ENCODE assay signal across 8 mouse cellular contexts in the genomic region with DNA sequence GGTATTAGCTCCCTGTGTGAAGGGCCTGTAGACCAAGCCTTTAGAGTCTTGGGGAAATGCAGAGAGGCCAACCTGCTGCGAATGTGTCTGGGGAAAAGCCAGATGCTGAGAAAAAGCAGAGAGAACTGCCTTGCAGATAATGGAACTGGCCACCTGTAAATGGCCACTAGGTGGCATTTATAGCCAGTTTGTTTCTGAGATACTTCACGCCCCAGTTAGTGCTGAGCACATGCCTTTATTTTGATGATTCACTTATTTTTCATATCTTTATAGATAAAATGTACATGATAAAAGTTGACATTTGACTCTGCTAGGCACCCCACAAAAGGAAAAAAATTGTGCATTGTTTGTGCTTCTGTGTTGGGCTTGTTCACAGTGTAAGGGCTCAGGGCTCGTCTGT. TPM values are rescaled to one million over a fixed set of nuclear protein-coding genes. Genes with fewer than 3 reads are reported as not detected.
DNase-seq lines count a peak whose midpoint lies in the region; ATAC-seq and TF ChIP-seq lines count a peak whose summit lies in the region.

No protein-coding gene starts in this region.

- H3K9ac ChIP-seq in hindbrain, embryonic 13.5 days = no peak overlapping the region
- H3K9ac ChIP-seq in neural tube, embryonic 15.5 days (replicated peaks) = no peak overlapping the region

- no peak for ATAC-seq in hindbrain, embryonic 13.5 days (ENCODE audit: low FRiP score)
- ATAC-seq in neural tube, embryonic 15.5 days (ENCODE audit: low FRiP score) = no peak

- no peak overlapping the region for H3K4me2 ChIP-seq in hindbrain, embryonic 13.5 days
- H3K4me2 ChIP-seq in neural tube, embryonic 15.5 days = no peak overlapping the region

- no peak for TF ChIP-seq POLR2A in small intestine, adult 2 months (IDR thresholded peaks at IDR 0.05; ENCODE audit: low read depth, low read length)

- no peaks in the 10 kb centered on the region for H3K27me3 ChIP-seq in hindbrain, embryonic 10.5 days (ENCODE audit: insufficient read depth, poor library complexity, severe bottlenecking)
- H3K27me3 ChIP-seq in hindbrain, embryonic 13.5 days = no peaks in the 10 kb centered on the region
- no peaks in the 10 kb centered on the region for H3K27me3 ChIP-seq in neural tube, embryonic 15.5 days (replicated peaks)
- no peaks in the 10 kb centered on the region for H3K27me3 ChIP-seq in small intestine, adult 2 months (ENCODE audit: control insufficient read depth, insufficient read depth, low read length)
- no peaks in the 10 kb centered on the region for H3K27me3 ChIP-seq in forebrain, embryonic 10.5 days (ENCODE audit: poor library complexity, severe bottlenecking)

- TF ChIP-seq CTCF in small intestine, adult 2 months (IDR thresholded peaks at IDR 0.05; ENCODE audit: extremely low read depth, insufficient read length, insufficient replicate concordance, low read depth, low read length) = peak; percentile 26; the same call in 1 of the 2 replicates

- 73% methylated on average over 3 of the region's 3 CpGs for whole genome bisulfite sequencing in hindbrain, embryonic 10.5 days
- 71% methylated on average over 3 of the region's 3 CpGs for WGBS in hindbrain, embryonic 13.5 days
- 66% methylated on average over 3 of the region's 3 CpGs for WGBS in neural tube, embryonic 15.5 days
- 64% methylated on average over 3 of the region's 3 CpGs for WGBS in small intestine, adult 2 months
- 71% methylated on average over 3 of the region's 3 CpGs for WGBS in forebrain, embryonic 10.5 days

- H3K4me3 ChIP-seq in hindbrain, embryonic 10.5 days = no peak overlapping the region
- H3K4me3 ChIP-seq in hindbrain, embryonic 13.5 days = no peak overlapping the region
- H3K4me3 ChIP-seq in neural tube, embryonic 15.5 days (replicated peaks) = no peak overlapping the region
- no peak overlapping the region for H3K4me3 ChIP-seq in small intestine, adult 2 months (ENCODE audit: low read depth, low read length)
- H3K4me3 ChIP-seq in forebrain, embryonic 10.5 days = no peak overlapping the region

- no peaks in the 10 kb centered on the region for H3K4me1 ChIP-seq in hindbrain, embryonic 10.5 days (replicated peaks)
- no peaks in the 10 kb centered on the region for H3K4me1 ChIP-seq in hindbrain, embryonic 13.5 days (replicated peaks)
- H3K4me1 ChIP-seq in neural tube, embryonic 15.5 days = no peaks in the 10 kb centered on the region
- no peaks in the 10 kb centered on the region for H3K4me1 ChIP-seq in small intestine, adult 2 months (ENCODE audit: control insufficient read depth, insufficient read depth, insufficient read length, low read length)
- H3K4me1 ChIP-seq in forebrain, embryonic 10.5 days = no peaks in the 10 kb centered on the region

- H3K36me3 ChIP-seq in hindbrain, embryonic 10.5 days = peaks cover 91% of the 10 kb centered on the region
- H3K36me3 ChIP-seq in hindbrain, embryonic 13.5 days = peaks cover 86% of the 10 kb centered on the region
- H3K36me3 ChIP-seq in neural tube, embryonic 15.5 days = peaks cover 82% of the 10 kb centered on the region
- H3K36me3 ChIP-seq in small intestine, adult 2 months (ENCODE audit: control insufficient read depth, insufficient read depth, low read length) = peaks cover 2% of the 10 kb centered on the region; the same call in 1 of the 2 replicates
- H3K36me3 ChIP-seq in forebrain, embryonic 10.5 days (replicated peaks) = peaks cover 88% of the 10 kb centered on the region

- H3K9me3 ChIP-seq in hindbrain, embryonic 10.5 days = no peaks in the 10 kb centered on the region
- no peaks in the 10 kb centered on the region for H3K9me3 ChIP-seq in hindbrain, embryonic 13.5 days
- H3K9me3 ChIP-seq in neural tube, embryonic 15.5 days (replicated peaks) = no peaks in the 10 kb centered on the region
- H3K9me3 ChIP-seq in forebrain, embryonic 10.5 days = no peaks in the 10 kb centered on the region

- no peak overlapping the region for H3K27ac ChIP-seq in hindbrain, embryonic 10.5 days
- H3K27ac ChIP-seq in hindbrain, embryonic 13.5 days = no peak overlapping the region
- H3K27ac ChIP-seq in neural tube, embryonic 15.5 days (replicated peaks) = no peak overlapping the region
- no peak overlapping the region for H3K27ac ChIP-seq in small intestine, adult 2 months (ENCODE audit: insufficient read depth, low read depth, low read length)
- H3K27ac ChIP-seq in forebrain, embryonic 10.5 days = no peak overlapping the region

- peak; percentile 16 for DNase-seq in hindbrain, embryonic 10.5 days (ENCODE audit: low spot score)
- peak; percentile 18 for DNase-seq in neural tube, embryonic 10.5 days (ENCODE audit: extremely low spot score, low spot score)
- peak; percentile 67 for DNase-seq in embryo, embryonic 11 days
- no peak for DNase-seq in forebrain, embryonic 10.5 days (ENCODE audit: extremely low spot score, low spot score)
- no peak for DNase-seq in testis, postnatal 14 days (ENCODE audit: low spot score)

RNA-seq across cellular contexts. Expression of a gene that starts 17.7 kb away (rescaled TPM):
- 67.8 and 71.5 TPM in 2 replicates for polyA plus RNA-seq in hindbrain, embryonic 10.5 days (2016; fragmentation: Nextera tagmentation; extraction: Ambion mirVana)
- polyA plus RNA-seq in hindbrain, embryonic 13.5 days (2015; fragmentation: Nextera tagmentation; extraction: Ambion mirVana) = 275 and 285 TPM in 2 replicates
- polyA plus RNA-seq in neural tube, embryonic 15.5 days (2015; fragmentation: Nextera tagmentation; extraction: Ambion mirVana) = 275 and 338 TPM in 2 replicates
- 0.72 and 0.89 TPM in 2 replicates for polyA plus RNA-seq in small intestine, adult 2 months (2012; rRNA removed)
- 78.4 and 82.2 TPM in 2 replicates for polyA plus RNA-seq in forebrain, embryonic 10.5 days (2016; fragmentation: Nextera tagmentation; extraction: Ambion mirVana)

RNA-seq across cellular contexts. Expression of a gene that starts 33.6 kb away (rescaled TPM):
- polyA plus RNA-seq in hindbrain, embryonic 10.5 days (2016; fragmentation: Nextera tagmentation; extraction: Ambion mirVana) = 0.66 and 1.2 TPM in 2 replicates
- 3.9 and 4.6 TPM in 2 replicates for polyA plus RNA-seq in hindbrain, embryonic 13.5 days (2015; fragmentation: Nextera tagmentation; extraction: Ambion mirVana)
- 5.0 and 5.4 TPM in 2 replicates for polyA plus RNA-seq in neural tube, embryonic 15.5 days (2015; fragmentation: Nextera tagmentation; extraction: Ambion mirVana)
- not detected in 2 replicates for polyA plus RNA-seq in small intestine, adult 2 months (2012; rRNA removed)
- polyA plus RNA-seq in forebrain, embryonic 10.5 days (2016; fragmentation: Nextera tagmentation; extraction: Ambion mirVana) = 0.77 and 0.96 TPM in 2 replicates

RNA-seq across cellular contexts. Expression of a gene that starts 49.7 kb away (rescaled TPM):
- polyA plus RNA-seq in hindbrain, embryonic 10.5 days (2016; fragmentation: Nextera tagmentation; extraction: Ambion mirVana) = not detected in 2 replicates
- not detected in 2 replicates for polyA plus RNA-seq in hindbrain, embryonic 13.5 days (2015; fragmentation: Nextera tagmentation; extraction: Ambion mirVana)
- polyA plus RNA-seq in neural tube, embryonic 15.5 days (2015; fragmentation: Nextera tagmentation; extraction: Ambion mirVana) = 0.20 TPM in 1 of 2 replicates, not detected in the other
- polyA plus RNA-seq in small intestine, adult 2 months (2012; rRNA removed) = 0.30 and 0.41 TPM in 2 replicates
- polyA plus RNA-seq in forebrain, embryonic 10.5 days (2016; fragmentation: Nextera tagmentation; extraction: Ambion mirVana) = not detected in 2 replicates

Comparison
In these comparisons a context has a peak if more than half of its experiments do, and no peak if none do; other contexts are left out.
1. DNase-seq: peak in hindbrain, embryonic 10.5 days (single experiment), neural tube, embryonic 10.5 days (single experiment) and embryo, embryonic 11 days (single experiment); none in forebrain, embryonic 10.5 days (single experiment) and testis, postnatal 14 days (single experiment).
2. RNA of a gene that starts 17.7 kb away (polyA plus RNA-seq): 275 to 338 TPM in neural tube, embryonic 15.5 days, 275 to 285 TPM in hindbrain, embryonic 13.5 days, 78.4 to 82.2 TPM in forebrain, embryonic 10.5 days and 67.8 to 71.5 TPM in hindbrain, embryonic 10.5 days; 0.72 to 0.89 TPM in small intestine, adult 2 months; every median in the first group is over 10 times any median in the second.